In genomic region chr14:101839771-101840731, GRCm38 (mm10) we compare ENCODE assay signal across 7 mouse cellular contexts.
DNase-seq lines count a peak whose midpoint lies in the region; ATAC-seq and TF ChIP-seq lines count a peak whose summit lies in the region.

No protein-coding gene starts in this region.

- peak overlapping the region; percentile 1; the same call in 1 of the 2 replicates for H3K4me3 ChIP-seq in embryonic facial prominence, embryonic 13.5 days
- H3K4me3 ChIP-seq in kidney, embryonic 14.5 days (ENCODE audit: low read length), result peak overlapping the region; percentile 9; the same call in 1 of the 2 replicates
- H3K4me3 ChIP-seq in limb, embryonic 14.5 days (replicated peaks; ENCODE audit: low read length), result peak overlapping the region; percentile 13; the same call in 1 of the 2 replicates

- ATAC-seq in embryonic facial prominence, embryonic 13.5 days (ENCODE audit: insufficient number of reproducible peaks, insufficient read depth, low FRiP score, low TSS enrichment, low read depth), result peak; percentile 32
- ATAC-seq in kidney, embryonic 14.5 days (ENCODE audit: low FRiP score, low TSS enrichment), result peak; percentile 68; the same call in 1 of the 2 replicates
- peak; percentile 58; the same call in 1 of the 2 replicates for ATAC-seq in limb, embryonic 14.5 days (ENCODE audit: low FRiP score, low read depth)

- no peaks in the 10 kb centered on the region for H3K9me3 ChIP-seq in embryonic facial prominence, embryonic 13.5 days
- no peaks in the 10 kb centered on the region for H3K9me3 ChIP-seq in kidney, embryonic 14.5 days (ENCODE audit: control insufficient read depth, low read length)
- no peaks in the 10 kb centered on the region for H3K9me3 ChIP-seq in limb, embryonic 14.5 days (ENCODE audit: control insufficient read depth, low read length)

- peak overlapping the region; percentile 60 for H3K27ac ChIP-seq in embryonic facial prominence, embryonic 13.5 days
- H3K27ac ChIP-seq in kidney, embryonic 14.5 days (ENCODE audit: low read depth, low read length), result no peak overlapping the region
- no peak overlapping the region for H3K27ac ChIP-seq in limb, embryonic 14.5 days (replicated peaks; ENCODE audit: low read depth, low read length)

- peak overlapping the region; percentile 32 for H3K4me2 ChIP-seq in embryonic facial prominence, embryonic 13.5 days
- H3K4me2 ChIP-seq in kidney, embryonic 14.5 days (replicated peaks; ENCODE audit: low read depth, low read length), result peak overlapping the region; percentile 31
- H3K4me2 ChIP-seq in limb, embryonic 14.5 days (replicated peaks; ENCODE audit: low read depth, low read length, severe bottlenecking), result peak overlapping the region; percentile 33

- peak; percentile 25 for DNase-seq in gastrocnemius, postnatal 10 days
- DNase-seq in limb, embryonic 14.5 days (ENCODE audit: low spot score), result no peak
- DNase-seq in right cerebral cortex, postnatal 14 days, result peak; percentile 32
- no peak for DNase-seq in cerebellum, postnatal 36 days
- DNase-seq in spleen, adult 18-20 months, result no peak

- TF ChIP-seq POLR2A in limb, embryonic 14.5 days (IDR thresholded peaks at IDR 0.05; ENCODE audit: borderline replicate concordance, extremely low read depth, insufficient read depth, insufficient read length), result no peak

- H3K27me3 ChIP-seq in embryonic facial prominence, embryonic 13.5 days, result no peaks in the 10 kb centered on the region
- no peaks in the 10 kb centered on the region for H3K27me3 ChIP-seq in kidney, embryonic 14.5 days (ENCODE audit: control insufficient read depth, insufficient read depth, low read length)
- H3K27me3 ChIP-seq in limb, embryonic 14.5 days (ENCODE audit: control insufficient read depth, insufficient read depth, low read length), result no peaks in the 10 kb centered on the region

- H3K36me3 ChIP-seq in embryonic facial prominence, embryonic 13.5 days, result no peaks in the 10 kb centered on the region
- no peaks in the 10 kb centered on the region for H3K36me3 ChIP-seq in kidney, embryonic 14.5 days (ENCODE audit: control insufficient read depth, insufficient read depth, low read length)
- no peaks in the 10 kb centered on the region for H3K36me3 ChIP-seq in limb, embryonic 14.5 days (ENCODE audit: control insufficient read depth, insufficient read depth, low read length)

- 61% methylated on average over 24 of the region's 24 CpGs for WGBS in embryonic facial prominence, embryonic 13.5 days
- WGBS in kidney, embryonic 14.5 days, result 52% methylated on average over 24 of the region's 24 CpGs
- 41% methylated on average over 24 of the region's 24 CpGs for WGBS in limb, embryonic 14.5 days

- H3K4me1 ChIP-seq in embryonic facial prominence, embryonic 13.5 days, result peaks cover 45% of the 10 kb centered on the region
- no peaks in the 10 kb centered on the region for H3K4me1 ChIP-seq in kidney, embryonic 14.5 days (ENCODE audit: control insufficient read depth, insufficient read depth, low read length)
- H3K4me1 ChIP-seq in limb, embryonic 14.5 days (ENCODE audit: control insufficient read depth, insufficient read depth, low read length), result peaks cover 10% of the 10 kb centered on the region

- H3K9ac ChIP-seq in embryonic facial prominence, embryonic 13.5 days, result no peak overlapping the region
- H3K9ac ChIP-seq in kidney, embryonic 14.5 days (ENCODE audit: low read depth, low read length), result no peak overlapping the region
- no peak overlapping the region for H3K9ac ChIP-seq in limb, embryonic 14.5 days (ENCODE audit: low read depth, low read length, severe bottlenecking)

Comparison
In these comparisons a context has a peak if more than half of its experiments do, and no peak if none do; other contexts are left out.
1. DNase-seq: peak in gastrocnemius, postnatal 10 days (single experiment) and right cerebral cortex, postnatal 14 days (single experiment); none in limb, embryonic 14.5 days (single experiment), cerebellum, postnatal 36 days (0 of 2) and spleen, adult 18-20 months (0 of 2).
2. Peak in every context shown above with its lines, with median percentiles within 50 percentile points of each other: ATAC-seq, H3K4me2 ChIP-seq and H3K4me3 ChIP-seq.